Mouse (Mus musculus): Measurements from ENCODE around the gene Lzic.
A peak's percentile ranks its signal among the peaks of the same experiment; 100 is the strongest.
"Not testable (repeated sequence)": the region's sequence is repeated elsewhere in the genome, so short reads cannot be mapped to it uniquely, and the experiment has no call there.

Gene Lzic

DNA sequence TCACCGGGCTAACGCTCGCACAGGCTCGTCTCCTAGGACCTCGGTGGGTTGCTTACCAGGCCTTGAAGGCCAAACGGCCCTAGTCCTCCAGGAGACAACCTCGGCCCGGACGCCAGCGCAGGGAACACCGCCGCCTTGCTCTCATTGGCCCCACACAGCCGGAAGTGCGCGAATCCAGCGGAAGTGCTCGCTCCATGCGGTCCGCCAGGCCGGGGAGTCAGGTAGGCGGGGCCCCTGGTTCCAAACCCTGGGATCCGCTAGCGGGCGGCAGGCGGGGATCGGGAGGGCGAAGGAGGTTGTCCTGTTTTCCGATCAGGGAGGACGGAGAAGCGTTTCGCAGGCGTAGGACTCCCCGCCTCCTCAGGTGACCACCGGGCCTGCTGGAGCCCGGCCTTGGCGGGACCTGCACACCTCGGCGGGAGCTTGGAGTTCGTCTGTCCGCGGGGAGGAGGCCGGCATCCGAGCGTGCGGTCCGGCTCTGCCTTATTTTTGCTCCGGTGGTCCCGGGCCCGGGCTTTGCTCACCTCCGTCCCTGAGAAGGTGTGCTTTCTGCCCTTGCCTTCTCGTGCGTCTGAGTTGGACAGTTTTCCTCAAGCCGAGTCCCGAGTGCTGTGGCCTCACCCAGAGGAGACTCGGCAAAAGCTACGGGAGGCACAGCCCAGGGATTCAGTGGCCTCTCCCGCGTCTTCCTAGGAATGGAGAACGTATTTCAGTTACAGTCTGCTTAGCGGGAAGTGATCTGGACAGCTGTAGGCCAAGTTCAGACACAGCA lies at the start of gene Lzic, which contains the start of gene Nmnat1:
Gene Lzic, plus strand, starts transcription at position 177 of the 772 bp plus-strand sequence.
Gene Nmnat1, minus strand, starts transcription at position 150 of the 772 bp plus-strand sequence.
- DNase-seq (ENCODE audit: low spot score in 2 of 2), result peak; percentile 90 to 95

DNA sequence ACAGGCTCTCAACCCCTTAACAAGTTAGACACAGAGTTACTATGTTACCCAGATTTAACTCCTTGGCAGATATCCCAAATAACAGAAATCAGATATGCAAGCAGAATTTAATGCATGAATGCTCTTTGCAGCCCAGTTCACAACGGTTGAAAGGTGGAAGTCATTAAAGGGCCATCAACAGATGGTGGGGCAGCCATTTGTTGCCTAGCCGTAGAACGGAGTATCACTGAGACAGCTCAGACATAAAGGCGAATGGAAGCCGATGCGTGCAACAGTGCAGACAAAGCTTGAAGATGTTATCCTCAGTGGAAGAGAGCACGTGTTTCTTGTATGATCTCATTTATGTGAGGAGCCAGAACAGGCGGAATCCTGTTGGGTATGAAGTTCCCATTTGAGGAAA lies 44.5 kb upstream of the Lzic start:
- no peak for DNase-seq (ENCODE audit: low spot score in 2 of 2)

- no peak for DNase-seq (ENCODE audit: low spot score in 2 of 2)
Measured at GRCm38 (mm10) chr4:149442436-149442835, 42.6 kb upstream of the Lzic start.

GRCm38 (mm10) chr4:149444465-149444864 lies 40.6 kb upstream of the Lzic start:
- no peak for DNase-seq (ENCODE audit: low spot score in 2 of 2)

- DNase-seq (ENCODE audit: low spot score in 2 of 2), result peak; percentile 90 to 91
Measured at GRCm38 (mm10) chr4:149444964-149445701, 39.9 kb upstream of the Lzic start.

GRCm38 (mm10) chr4:149445868-149446267 lies 39.2 kb upstream of the Lzic start:
- DNase-seq (ENCODE audit: low spot score in 2 of 2), result peak; percentile 58 to 75

GRCm38 (mm10) chr4:149446309-149446708 lies 38.7 kb upstream of the Lzic start:
- DNase-seq (ENCODE audit: low spot score in 2 of 2), result no peak

GRCm38 (mm10) chr4:149450636-149451035 lies 34.4 kb upstream of the Lzic start:
- no peak for DNase-seq (ENCODE audit: low spot score in 2 of 2)

GRCm38 (mm10) chr4:149453656-149454055 lies 31.4 kb upstream of the Lzic start:
- no peak for DNase-seq (ENCODE audit: low spot score in 2 of 2)

DNA sequence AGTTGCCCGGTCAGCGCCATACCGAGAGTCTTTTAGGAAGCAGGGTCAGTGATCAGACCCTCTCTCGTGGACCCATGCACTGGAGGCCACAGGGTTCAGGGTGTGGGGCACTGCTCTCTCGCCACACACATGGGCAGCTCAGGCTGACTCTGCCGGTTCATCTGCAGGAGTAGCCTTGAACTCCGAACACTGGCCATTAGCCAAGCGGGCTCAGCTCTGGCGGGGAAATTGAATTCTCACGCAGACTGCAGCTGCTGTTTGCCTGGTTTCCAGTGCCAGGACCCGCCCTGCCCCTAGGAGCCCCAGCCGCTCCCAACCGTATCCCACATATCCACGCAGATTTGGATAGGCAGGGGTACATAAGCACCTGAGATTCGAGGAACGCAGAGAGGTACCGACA lies 30.8 kb upstream of the Lzic start:
- DNase-seq (ENCODE audit: low spot score in 2 of 2), result no peak

GRCm38 (mm10) chr4:149454879-149455278 lies 30.1 kb upstream of the Lzic start, which contains the start of gene Rbp7:
TSS of gene Rbp7 (minus strand) at chr4:149454978.
- DNase-seq (ENCODE audit: low spot score in 2 of 2), result no peak

- not testable (repeated sequence) for DNase-seq (ENCODE audit: low spot score in 2 of 2)
Measured at GRCm38 (mm10) chr4:149457163-149457562, 27.9 kb upstream of the Lzic start.

GRCm38 (mm10) chr4:149457831-149458430 lies 27.1 kb upstream of the Lzic start:
- DNase-seq (ENCODE audit: low spot score in 2 of 2), result no peak

DNA sequence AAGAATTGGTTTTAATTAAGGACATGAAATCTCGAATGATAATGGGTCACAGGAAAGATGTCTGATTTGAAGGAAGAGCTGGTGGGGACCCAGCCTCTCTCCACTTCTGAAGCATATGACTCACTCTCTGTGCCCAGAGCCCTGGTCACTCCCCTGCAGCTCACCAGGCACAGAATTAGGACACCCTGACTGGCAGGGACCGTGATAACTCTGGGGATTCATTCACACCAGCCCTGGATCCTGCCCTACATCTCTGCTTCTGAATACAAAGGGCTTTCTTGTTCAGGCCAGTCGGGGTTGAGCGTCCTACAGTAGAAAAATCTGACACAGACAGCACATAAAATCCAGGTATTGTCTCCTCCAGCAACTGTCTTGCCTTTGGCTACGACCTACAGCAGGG lies 26.5 kb upstream of the Lzic start:
- DNase-seq (ENCODE audit: low spot score in 2 of 2), result no peak

- no peak for DNase-seq (ENCODE audit: low spot score in 2 of 2)
Measured at GRCm38 (mm10) chr4:149459425-149459824, 25.6 kb upstream of the Lzic start.

DNA sequence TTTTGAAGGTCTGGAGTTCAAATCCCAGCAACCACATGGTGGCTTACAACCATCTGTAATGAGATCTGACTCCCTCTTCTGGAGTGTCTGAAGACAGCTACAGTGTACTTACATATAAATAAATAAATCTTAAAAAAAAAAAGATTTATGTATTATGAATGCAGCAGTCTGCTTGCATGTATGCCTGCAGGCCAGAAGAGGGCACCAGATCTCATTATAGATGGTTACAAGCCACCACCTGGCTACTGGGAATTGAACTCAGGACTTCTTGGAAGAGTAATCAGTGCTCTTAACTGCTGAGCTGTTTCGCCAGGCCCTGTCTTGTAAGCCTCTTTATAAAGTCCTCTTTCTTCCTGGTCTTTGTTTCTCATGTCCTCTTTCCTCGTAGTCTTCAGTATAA lies 24.6 kb upstream of the Lzic start:
- DNase-seq (ENCODE audit: low spot score in 2 of 2), result not testable (repeated sequence)

- no peak for DNase-seq (ENCODE audit: low spot score in 2 of 2)
Measured at GRCm38 (mm10) chr4:149461579-149462304, 23.3 kb upstream of the Lzic start.

GRCm38 (mm10) chr4:149462305-149462971 lies 22.6 kb upstream of the Lzic start:
- no peak for DNase-seq (ENCODE audit: low spot score in 2 of 2)

DNA sequence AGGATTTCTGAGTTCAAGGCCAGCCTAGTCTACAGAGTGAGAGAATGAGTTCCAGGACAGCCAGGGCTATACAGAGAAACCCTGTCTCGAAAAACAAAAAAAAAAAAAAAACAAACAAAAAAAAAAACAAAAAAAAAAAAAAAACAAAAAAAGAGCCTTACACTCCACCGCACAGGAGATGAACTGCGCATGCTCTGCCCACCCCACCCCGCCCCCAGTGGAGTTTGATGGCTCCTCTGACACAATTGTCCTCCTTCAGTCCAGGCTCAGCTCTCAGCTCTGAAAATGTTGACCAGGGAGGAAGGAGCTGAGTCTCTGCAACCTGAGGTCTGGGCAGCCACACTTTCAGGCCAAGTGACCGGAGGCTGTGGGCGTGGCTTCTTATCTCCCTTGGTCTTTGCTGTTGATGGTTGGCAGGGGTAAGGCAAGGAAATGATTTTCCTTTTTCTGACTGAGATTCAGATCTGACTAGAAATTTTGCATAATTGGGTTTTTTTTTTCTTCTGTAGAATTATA lies 21.5 kb upstream of the Lzic start:
- DNase-seq (ENCODE audit: low spot score in 2 of 2), result no peak

- DNase-seq (ENCODE audit: low spot score in 2 of 2), result no peak
Measured at GRCm38 (mm10) chr4:149469557-149469956, 15.5 kb upstream of the Lzic start.

GRCm38 (mm10) chr4:149475096-149475495 lies 9.9 kb upstream of the Lzic start:
- DNase-seq (ENCODE audit: low spot score in 2 of 2), result no peak

Data from urinary bladder, postnatal 4 days (tissue).